Mouse (Mus musculus) neutrophil, adult 83 days (primary cell): ENCODE results near the gene Olfr284. TPM values are rescaled to one million over a fixed set of nuclear protein-coding genes. Genes with fewer than 3 reads are reported as not detected.

Experiments
- total RNA-seq, 2 experiments: library from RNA; stranded (reverse); gene quantifications; one replicate each; pipeline ENCODE4 v1.2.4; 2023

Olfr284 gene
- total RNA-seq = not detected

DNA sequence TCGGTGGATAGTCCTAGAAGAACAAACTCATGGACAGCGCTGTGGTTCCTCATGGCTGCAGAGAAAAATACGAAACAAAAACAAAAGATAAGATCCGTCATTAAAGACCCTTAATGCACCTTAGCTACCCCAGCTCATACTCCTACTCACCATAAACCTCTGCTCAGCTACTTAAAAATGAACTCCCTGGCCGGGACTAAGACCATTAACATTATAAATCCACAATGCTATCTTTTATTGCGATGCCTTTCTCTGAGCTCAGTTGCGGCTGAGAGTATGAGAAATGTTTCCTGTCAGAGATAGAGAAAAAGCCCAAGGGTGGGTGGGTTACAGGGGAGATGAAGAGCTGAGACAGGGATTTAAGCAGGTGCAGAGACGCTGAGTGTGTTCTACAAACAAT, at the start of gene Olfr284:
Gene Olfr284 (minus strand): TSS at position 101 of the 400 bp plus-strand sequence.

GRCm38 (mm10) chr15:98380846-98381245, 40.1 kb upstream of the Olfr284 start, which contains the start of gene Olfr283:
Gene Olfr283 (minus strand): TSS chr15:98380946.

DNA sequence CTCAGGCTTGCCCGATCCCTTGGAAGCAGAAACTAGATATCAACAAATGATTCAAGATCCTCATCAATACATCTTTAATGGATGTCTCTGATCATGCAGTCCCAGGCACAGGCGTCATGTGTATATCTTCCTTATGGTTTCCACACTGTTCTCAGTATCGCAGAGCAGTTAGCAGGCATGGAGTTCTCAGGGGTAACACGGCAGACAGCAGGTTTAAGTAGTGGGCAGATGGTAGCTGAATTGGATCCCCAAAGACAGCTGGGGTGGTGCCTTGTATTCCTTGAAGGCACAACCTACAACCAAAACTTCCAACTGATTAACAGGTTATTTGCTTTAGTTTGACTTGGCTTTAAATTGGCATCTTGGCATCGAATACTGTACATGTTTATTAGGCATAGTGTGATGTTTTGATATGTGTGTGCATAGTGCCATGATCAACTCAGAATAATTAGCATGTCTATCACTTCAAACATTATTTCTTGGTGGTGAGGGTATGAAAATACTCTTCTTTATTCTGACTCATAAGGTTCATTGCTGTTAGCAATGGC, 23.5 kb downstream of the Olfr284 start, which contains the start of gene Olfr285:
Gene Olfr285 (minus strand): TSS at position 177 of the 548 bp plus-strand sequence.

GRCm38 (mm10) chr15:98295628-98296551, 44.9 kb downstream of the Olfr284 start, which contains the start of gene Zfp641:
Gene Zfp641 (minus strand): TSS chr15:98296161.

Other genes with a start within 250 kb of the Olfr284 start
- gene Pfkm, start 248.4 kb downstream of the Olfr284 start, total RNA-seq = 10 to 100 TPM; 10.0 to 19.2 TPM
- gene Senp1, start 247.2 kb downstream of the Olfr284 start, total RNA-seq = 10 to 100 TPM; 34.6 to 39.3 TPM
- 10 to 100 TPM; 18.1 to 20.2 TPM for gene Asb8, start 175.4 kb downstream of the Olfr284 start, total RNA-seq
- gene Ccdc184, start 173.8 kb downstream of the Olfr284 start, total RNA-seq = not detected
- not detected for gene Olfr288, start 145.4 kb downstream of the Olfr284 start, total RNA-seq
- not detected for gene Gm44579, start 120.0 kb downstream of the Olfr284 start, total RNA-seq
- gene Olfr287, start 119.9 kb downstream of the Olfr284 start, total RNA-seq = not detected
- gene Olfr286, start 106.5 kb downstream of the Olfr284 start, total RNA-seq = not detected
- gene H1fnt, start 83.7 kb downstream of the Olfr284 start, total RNA-seq = not detected
- gene Zfp641, start 44.8 kb downstream of the Olfr284 start, total RNA-seq = not detected
- not detected for gene Olfr285, start 23.6 kb downstream of the Olfr284 start, total RNA-seq
- gene Olfr283, start 40.0 kb upstream of the Olfr284 start, total RNA-seq = not detected
- gene Olfr282, start 90.2 kb upstream of the Olfr284 start, total RNA-seq = not detected
- not detected for gene Olfr281, start 111.6 kb upstream of the Olfr284 start, total RNA-seq
- not detected for gene OR5BS1P, start 128.9 kb upstream of the Olfr284 start, total RNA-seq
- gene Lalba, start 141.7 kb upstream of the Olfr284 start, total RNA-seq = not detected
- not detected for gene Olfr279, start 151.4 kb upstream of the Olfr284 start, total RNA-seq
- 10 to 100 TPM; 28.0 to 29.7 TPM for gene Kansl2, start 193.3 kb upstream of the Olfr284 start, total RNA-seq
- 10 to 100 TPM; 51.6 to 56.9 TPM for gene Ccnt1, start 229.9 kb upstream of the Olfr284 start, total RNA-seq
- gene 4930415O20Rik, start 230.0 kb upstream of the Olfr284 start, total RNA-seq = not detected